Mouse (Mus musculus) adrenal gland, postnatal 10 days (tissue): Measurements from ENCODE around the gene D1Pas1. TPM values are rescaled to one million over a fixed set of nuclear protein-coding genes. Genes with fewer than 3 reads are reported as not detected.
A peak's percentile ranks its signal among the peaks of the same experiment; 100 is the strongest.

Source experiments
- DNase-seq: peaks from one replicate; pipeline ENCODE4 v3.0.0; 2021; ENCODE audit warnings: mixed read lengths
- total RNA-seq, 2 experiments: library from RNA; stranded (reverse); gene quantifications; 2 replicates each; pipeline ENCODE4 v1.2.3; 2021

Gene D1Pas1
- total RNA-seq, 2 experiments from 2014 or later = not detected

GRCm38 (mm10) chr1:186988281-186988682 lies 21.1 kb downstream of the D1Pas1 start:
- no peak for DNase-seq

- no peak for DNase-seq
Observed at GRCm38 (mm10) chr1:186988822-186989221, 21.6 kb downstream of the D1Pas1 start.

GRCm38 (mm10) chr1:186991473-186991872 lies 24.3 kb downstream of the D1Pas1 start:
- DNase-seq = no peak

GRCm38 (mm10) chr1:186992113-186992512 lies 24.9 kb downstream of the D1Pas1 start:
- DNase-seq = no peak

- no peak for DNase-seq
Observed at GRCm38 (mm10) chr1:186997596-186998304, 30.5 kb downstream of the D1Pas1 start.

GRCm38 (mm10) chr1:187003441-187003861 lies 36.2 kb downstream of the D1Pas1 start:
- DNase-seq = no peak

- no peak for DNase-seq
Observed at GRCm38 (mm10) chr1:187004306-187004705, 37.1 kb downstream of the D1Pas1 start.

GRCm38 (mm10) chr1:187006227-187006925 lies 39.2 kb downstream of the D1Pas1 start:
- DNase-seq = no peak

GRCm38 (mm10) chr1:187008236-187008635 lies 41.0 kb downstream of the D1Pas1 start:
- DNase-seq = no peak

- no peak for DNase-seq
Observed at GRCm38 (mm10) chr1:187010071-187010470, 42.9 kb downstream of the D1Pas1 start.

- DNase-seq = no peak
Observed at GRCm38 (mm10) chr1:187011601-187012000, 44.4 kb downstream of the D1Pas1 start.

- no peak for DNase-seq
Observed at GRCm38 (mm10) chr1:187014141-187014540, 46.9 kb downstream of the D1Pas1 start.

- DNase-seq = no peak
Observed at GRCm38 (mm10) chr1:187015673-187016072, 48.5 kb downstream of the D1Pas1 start.

GRCm38 (mm10) chr1:187016116-187016515 lies 48.9 kb downstream of the D1Pas1 start:
- DNase-seq = no peak

GRCm38 (mm10) chr1:187020011-187020410 lies 52.8 kb downstream of the D1Pas1 start:
- DNase-seq = peak; percentile 66

Other genes starting within 250 kb of the D1Pas1 start
- 10 to 100 TPM; 26.6 to 26.7 TPM for gene Rrp15, start 218.1 kb upstream of the D1Pas1 start, total RNA-seq
- gene Spata17, start 248.0 kb downstream of the D1Pas1 start, total RNA-seq = 1 to 10 TPM in 1 of 2 experiments, under 1 TPM in 1; 0.84 to 1.6 TPM
- 10 to 100 TPM; 18.9 to 24.7 TPM for gene Gpatch2, start 248.1 kb downstream of the D1Pas1 start, total RNA-seq